Mouse (Mus musculus) forebrain, embryonic 12.5 days (tissue): ENCODE data around the gene Tsen15. TPM values are rescaled to one million over a fixed set of nuclear protein-coding genes. Genes with fewer than 3 reads are reported as not detected.
"Not testable (repeated sequence)": the region's sequence is repeated elsewhere in the genome, so short reads cannot be mapped to it uniquely, and the experiment has no call there.

ENCODE experiments used
- ATAC-seq: fragments of 200-750 bp; cut with Nextera tagmentation; 2 replicates; pipeline ENCODE4 v1.8.0; 2017; ENCODE audit warnings: moderate TSS enrichment; ENCODE audit not compliant: low FRiP score
- H3K27ac ChIP-seq: fragments of 300-500 bp; sonication (generic); 2 replicates; pipeline ENCODE4 v1.5.1; 2016; ENCODE audit warnings: mild to moderate bottlenecking
- H3K27me3 ChIP-seq: fragments of 300-500 bp; sonication (generic); 2 replicates; pipeline ENCODE4 v1.6.1; 2016; ENCODE audit warnings: mild to moderate bottlenecking
- H3K36me3 ChIP-seq: fragments of 300-500 bp; sonication (generic); replicated peaks from 2 replicates; pipeline ENCODE4 v1.6.1; 2016; ENCODE audit warnings: mild to moderate bottlenecking
- H3K4me1 ChIP-seq: fragments of 300-500 bp; sonication (generic); 2 replicates; pipeline ENCODE4 v1.6.1; 2016
- H3K4me2 ChIP-seq: fragments of 300-500 bp; sonication (generic); 2 replicates; pipeline ENCODE4 v1.6.1; 2016; ENCODE audit warnings: mild to moderate bottlenecking, moderate library complexity
- H3K4me3 ChIP-seq: fragments of 300-500 bp; sonication (generic); replicated peaks from 2 replicates; pipeline ENCODE4 v1.5.1; 2016; ENCODE audit warnings: mild to moderate bottlenecking
- H3K9ac ChIP-seq: fragments of 300-500 bp; sonication (generic); 2 replicates; pipeline ENCODE4 v1.6.1; 2016; ENCODE audit warnings: mild to moderate bottlenecking
- H3K9me3 ChIP-seq: fragments of 300-500 bp; sonication (generic); 2 replicates; pipeline ENCODE4 v1.6.1; 2016
- WGBS: fragments of 180-500 bp; shearing (Covaris S2); methylation state at CpG from one replicate; pipeline ENCODE4 v1.1.7; 2016; 5-methylcytosine and 5-hydroxymethylcytosine counted together
- polyA plus RNA-seq: library from polyadenylated mRNA; unstranded; fragments of >200 nt; fragmentation: Nextera tagmentation; extraction: Ambion mirVana; gene quantifications from 2 replicates; pipeline ENCODE4 v1.2.1, GENCODE M21; 2016

Tsen15 gene
- polyA plus RNA-seq, 1 experiment from 2014 or later: 57.4 TPM

GRCm38 (mm10) chr1:152409356-152409755 lies 22.9 kb upstream of the Tsen15 start:
- Histone ChIP-seq H3K4me2 (no peak overlapping the region), H3K4me3 (no peak overlapping the region), H3K36me3 (no peaks in the 10 kb centered on the region), H3K9ac (no peak overlapping the region), H3K27me3 (no peaks in the 10 kb centered on the region), H3K9me3 (peaks cover 4% of the 10 kb centered on the region), H3K4me1 (peaks cover 6% of the 10 kb centered on the region), H3K27ac (no peak overlapping the region)
- 81% methylated on average over 4 of the region's 4 CpGs for WGBS
- no peak for ATAC-seq

- Histone ChIP-seq H3K4me3 (no peak overlapping the region), H3K9me3 (peaks cover 2% of the 10 kb centered on the region), H3K9ac (no peak overlapping the region), H3K27me3 (no peaks in the 10 kb centered on the region), H3K36me3 (no peaks in the 10 kb centered on the region), H3K4me1 (peaks cover 4% of the 10 kb centered on the region; the same call in 1 of the 2 replicates), H3K27ac (no peak overlapping the region), H3K4me2 (peak overlapping the region; percentile 35)
- ATAC-seq: no peak
- WGBS: 48% methylated on average over 22 of the region's 22 CpGs
Measured at GRCm38 (mm10) chr1:152407021-152407946, 20.8 kb upstream of the Tsen15 start.

DNA sequence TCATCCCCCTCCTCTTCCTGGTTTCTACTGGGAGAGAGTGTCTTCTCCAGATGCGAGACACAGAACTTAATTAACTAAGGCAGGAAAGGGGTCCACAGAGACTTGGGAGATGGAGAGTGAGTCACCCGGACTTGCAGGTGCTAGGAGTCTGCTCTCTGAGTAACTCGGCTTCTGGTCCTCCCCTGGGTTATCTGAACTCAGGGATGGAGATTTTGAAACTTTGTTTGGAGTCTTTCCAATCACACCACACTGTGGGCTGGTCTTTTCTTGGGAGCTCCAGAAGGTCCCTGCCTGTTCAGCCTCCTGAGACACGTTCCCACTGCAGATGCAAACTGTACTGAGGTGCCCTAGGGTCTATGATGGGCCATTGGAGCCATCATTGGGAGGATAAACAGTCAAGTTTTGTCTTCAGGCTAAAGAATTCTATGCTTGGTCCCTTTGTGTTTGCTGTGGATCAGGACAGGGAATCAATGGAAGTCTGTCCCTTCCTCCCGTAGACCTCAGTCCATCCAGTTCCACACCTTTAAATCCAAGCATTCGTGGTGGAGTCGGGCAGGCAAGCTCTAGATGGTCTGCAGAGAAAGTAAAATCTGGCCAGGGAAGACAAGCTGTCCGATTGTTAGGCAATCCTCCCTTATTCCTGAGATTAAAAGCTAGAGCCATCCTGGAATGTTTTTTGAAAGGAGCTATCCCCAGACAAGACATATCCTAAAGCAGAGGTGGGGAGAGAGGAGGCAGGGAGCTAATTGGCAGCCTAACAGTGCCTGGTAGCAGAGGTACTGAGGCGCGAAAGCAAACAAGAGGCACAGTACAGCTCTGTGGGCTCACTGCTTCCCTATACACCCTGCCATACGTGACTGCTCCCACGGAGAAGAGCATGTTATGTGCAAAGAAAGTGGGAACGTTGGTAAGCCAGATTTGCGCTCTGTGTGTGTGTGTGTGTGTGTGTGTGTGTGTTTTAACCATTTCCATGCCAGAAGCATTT lies 14.4 kb upstream of the Tsen15 start:
- H3K27me3 ChIP-seq: peaks cover 24% of the 10 kb centered on the region
- H3K4me2 ChIP-seq: peak overlapping the region; percentile 96
- peaks cover 16% of the 10 kb centered on the region for H3K4me1 ChIP-seq
- no peaks in the 10 kb centered on the region for H3K9me3 ChIP-seq
- ATAC-seq: peak; percentile 62; the same call in 1 of the 2 replicates
- 12% methylated on average over 14 of the region's 14 CpGs for WGBS
- H3K36me3 ChIP-seq: no peaks in the 10 kb centered on the region
- H3K4me3 ChIP-seq: peak overlapping the region; percentile 65
- H3K9ac ChIP-seq: peak overlapping the region; percentile 71
- H3K27ac ChIP-seq: no peak overlapping the region

DNA sequence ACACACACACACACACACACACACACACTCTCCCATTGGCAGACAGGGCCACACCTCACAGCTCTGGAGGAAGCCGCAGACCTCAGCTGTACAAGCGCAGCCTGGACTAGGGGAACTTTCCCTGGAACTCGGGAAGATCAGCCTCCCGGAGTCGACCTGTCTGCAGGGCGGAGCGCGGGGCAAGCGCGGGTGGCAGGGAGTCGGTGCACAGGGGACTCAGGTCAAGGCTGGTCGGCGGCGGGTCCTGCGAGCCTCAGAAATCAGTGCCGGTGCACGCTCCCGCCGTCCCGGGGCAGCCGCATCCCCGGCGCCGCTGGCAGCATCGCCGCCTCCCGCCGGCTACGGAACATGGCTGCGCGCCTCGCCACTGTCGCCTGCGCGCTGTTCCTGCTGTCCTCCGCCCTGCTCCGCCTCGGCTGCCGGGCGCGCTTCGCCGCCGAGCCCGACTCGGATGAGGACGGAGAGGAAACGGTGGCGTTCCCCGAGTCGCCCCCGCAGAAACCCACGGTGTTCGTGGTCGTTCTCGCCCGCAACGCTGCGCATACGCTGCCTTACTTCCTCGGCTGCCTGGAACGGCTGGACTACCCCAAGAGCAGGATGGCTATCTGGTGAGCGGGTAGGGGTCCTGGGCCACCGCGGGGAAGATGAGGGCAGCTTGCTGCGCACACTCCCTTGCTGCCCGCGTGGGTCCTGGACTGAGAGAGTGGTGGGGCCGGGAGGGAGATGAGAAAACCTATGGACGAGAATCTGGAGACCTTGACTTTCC lies 13.5 kb upstream of the Tsen15 start, which contains the start of gene Colgalt2:
Gene Colgalt2 (plus strand): TSS at position 41 of the 766 bp plus-strand sequence.
- Histone ChIP-seq H3K36me3 (no peaks in the 10 kb centered on the region), H3K4me2 (peak within 1 kb of the TSS; percentile 96), H3K4me1 (peaks cover 16% of the 10 kb centered on the region), H3K9ac (peak within 1 kb of the TSS; percentile 71), H3K9me3 (no peaks in the 10 kb centered on the region), H3K27me3 (peaks cover 24% of the 10 kb centered on the region), H3K4me3 (peak within 1 kb of the TSS; percentile 65), H3K27ac (no peak within 1 kb of the TSS)
- under 1% methylated on average over 69 of the region's 70 CpGs for WGBS
- peak; percentile 87 for ATAC-seq

- no peak for ATAC-seq
- Histone ChIP-seq H3K4me1 (peaks cover 16% of the 10 kb centered on the region), H3K4me2 (no peak overlapping the region), H3K4me3 (no peak overlapping the region), H3K9ac (no peak overlapping the region), H3K27me3 (peaks cover 24% of the 10 kb centered on the region), H3K9me3 (no peaks in the 10 kb centered on the region), H3K36me3 (no peaks in the 10 kb centered on the region), H3K27ac (no peak overlapping the region)
- WGBS: 75% methylated on average over 1 of the region's 1 CpGs
Measured at GRCm38 (mm10) chr1:152398708-152399107, 12.2 kb upstream of the Tsen15 start.

GRCm38 (mm10) chr1:152394956-152395515 lies 8.5 kb upstream of the Tsen15 start:
- ATAC-seq: no peak
- Histone ChIP-seq H3K27ac (no peak overlapping the region), H3K4me3 (no peak overlapping the region), H3K4me1 (0 out of 2 replicates have a peak, but pooled peaks cover 4% of the 10 kb centered on the region), H3K36me3 (no peaks in the 10 kb centered on the region), H3K4me2 (no peak overlapping the region), H3K9ac (no peak overlapping the region), H3K9me3 (no peaks in the 10 kb centered on the region), H3K27me3 (peaks cover 8% of the 10 kb centered on the region)
- WGBS: 86% methylated on average over 4 of the region's 4 CpGs

DNA sequence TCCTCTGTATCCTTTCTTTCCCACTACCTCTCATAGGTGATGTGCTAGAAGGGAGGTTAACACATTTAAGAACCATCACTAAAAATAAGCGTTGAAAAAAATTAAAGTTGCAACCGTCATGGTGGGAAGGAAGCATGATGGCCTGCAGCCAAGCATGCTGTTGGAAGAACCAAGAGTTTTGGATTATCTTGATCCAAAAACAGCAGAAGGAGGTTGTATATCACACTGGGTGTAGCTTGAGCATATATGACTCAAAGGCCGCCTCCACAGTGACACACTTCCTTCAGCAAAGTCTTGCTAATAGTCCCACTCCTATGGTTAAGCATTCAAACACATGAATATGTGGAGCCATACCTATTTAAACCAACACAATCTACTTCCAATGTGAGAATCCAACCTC lies 7.6 kb upstream of the Tsen15 start:
- WGBS: 95% methylated on average over 3 of the region's 3 CpGs
- no peak overlapping the region for H3K4me3 ChIP-seq
- H3K27me3 ChIP-seq: peaks cover 5% of the 10 kb centered on the region
- ATAC-seq: no peak
- no peak overlapping the region for H3K27ac ChIP-seq
- H3K36me3 ChIP-seq: no peaks in the 10 kb centered on the region
- no peaks in the 10 kb centered on the region for H3K9me3 ChIP-seq
- no peaks in the 10 kb centered on the region for H3K4me1 ChIP-seq
- H3K9ac ChIP-seq: no peak overlapping the region
- no peak overlapping the region for H3K4me2 ChIP-seq

DNA sequence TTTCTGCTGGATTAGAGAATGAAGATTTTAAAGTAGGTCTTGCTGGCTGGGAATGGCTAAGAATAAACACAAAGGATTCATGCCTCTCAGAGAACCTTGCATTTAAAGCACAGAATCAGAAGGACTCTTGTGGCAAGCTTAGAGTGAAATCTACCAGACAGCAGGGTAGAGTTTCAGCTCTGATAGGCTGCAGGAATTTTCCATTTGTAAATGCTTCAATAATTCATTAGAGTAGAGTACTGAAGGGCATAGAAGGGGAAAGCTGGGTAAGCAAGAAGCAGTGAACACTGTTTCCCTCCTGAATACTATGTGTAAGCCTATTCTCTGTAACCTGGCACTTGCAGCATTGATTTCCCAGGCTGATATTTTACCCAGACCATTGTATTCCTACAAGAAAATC lies 2.8 kb upstream of the Tsen15 start:
- H3K27me3 ChIP-seq: no peaks in the 10 kb centered on the region
- no peak overlapping the region for H3K4me3 ChIP-seq
- H3K4me2 ChIP-seq: no peak overlapping the region
- H3K36me3 ChIP-seq: no peaks in the 10 kb centered on the region
- no peak overlapping the region for H3K27ac ChIP-seq
- H3K9ac ChIP-seq: no peak overlapping the region
- ATAC-seq: no peak
- no peaks in the 10 kb centered on the region for H3K9me3 ChIP-seq
- peaks cover 4% of the 10 kb centered on the region; the same call in 1 of the 2 replicates for H3K4me1 ChIP-seq

GRCm38 (mm10) chr1:152385693-152386092 lies 795 bp downstream of the Tsen15 start:
- Histone ChIP-seq H3K4me2 (peak overlapping the region; percentile 81), H3K9ac (peak overlapping the region; percentile 84), H3K4me3 (peak overlapping the region; percentile 81)
- not testable (repeated sequence) for H3K27ac ChIP-seq, H3K27me3 ChIP-seq, ATAC-seq, H3K9me3 ChIP-seq, H3K36me3 ChIP-seq, H3K4me1 ChIP-seq
- WGBS: 20% methylated on average over 2 of the region's 4 CpGs

DNA sequence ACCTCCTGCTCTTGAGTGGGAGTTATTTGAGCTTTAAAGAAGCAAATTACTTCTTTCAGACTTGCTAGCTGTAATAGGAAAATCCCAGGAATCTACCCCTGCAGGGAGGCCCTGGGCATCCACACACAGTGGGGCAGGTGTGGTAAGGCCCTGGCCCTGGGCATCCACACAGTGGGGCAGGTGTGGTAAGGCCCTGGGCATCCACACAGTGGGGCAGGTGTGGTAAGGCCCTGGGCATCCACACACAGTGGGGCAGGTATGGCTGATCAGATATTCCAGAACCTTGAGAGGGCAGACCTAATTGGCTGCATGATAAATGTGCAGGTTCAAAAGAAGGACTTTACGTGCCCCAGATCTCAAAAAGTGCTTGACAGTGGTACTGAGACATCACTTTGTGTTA lies 1.9 kb downstream of the Tsen15 start:
- WGBS: 92% methylated on average over 1 of the region's 1 CpGs
- no peak overlapping the region for H3K27ac ChIP-seq
- no peak overlapping the region for H3K4me2 ChIP-seq
- no peak for ATAC-seq
- H3K4me1 ChIP-seq: peaks cover 4% of the 10 kb centered on the region; the same call in 1 of the 2 replicates
- no peak overlapping the region for H3K9ac ChIP-seq
- H3K4me3 ChIP-seq: no peak overlapping the region
- peaks cover 7% of the 10 kb centered on the region; the same call in 1 of the 2 replicates for H3K36me3 ChIP-seq
- no peaks in the 10 kb centered on the region for H3K9me3 ChIP-seq
- no peaks in the 10 kb centered on the region for H3K27me3 ChIP-seq

GRCm38 (mm10) chr1:152378311-152378710 lies 8.2 kb downstream of the Tsen15 start:
- Histone ChIP-seq H3K27me3 (no peaks in the 10 kb centered on the region), H3K36me3 (peaks cover 7% of the 10 kb centered on the region), H3K4me2 (no peak overlapping the region), H3K27ac (no peak overlapping the region), H3K4me3 (no peak overlapping the region), H3K9ac (no peak overlapping the region), H3K4me1 (no peaks in the 10 kb centered on the region), H3K9me3 (no peaks in the 10 kb centered on the region)
- ATAC-seq: no peak
- WGBS: 93% methylated on average over 5 of the region's 5 CpGs
